Mouse (Mus musculus) cerebellum, postnatal 36 days (tissue): ENCODE data around the gene Pptc7.

ENCODE experiments used
- DNase-seq, 2 experiments: peaks; one replicate each; pipeline ENCODE4 v3.0.0; 2021 to 2022; ENCODE audit warnings: mixed read lengths in 2 of 2

The Pptc7 gene

GRCm38 (mm10) chr5:122267899-122268298 is 16.3 kb upstream of the Pptc7 start:
- DNase-seq, result peak; percentile 81 to 88

GRCm38 (mm10) chr5:122268858-122269604 is 15.1 kb upstream of the Pptc7 start:
- DNase-seq, result no peak

GRCm38 (mm10) chr5:122272821-122273220 is 11.3 kb upstream of the Pptc7 start:
- DNase-seq, result no peak

GRCm38 (mm10) chr5:122274785-122275184 is 9.4 kb upstream of the Pptc7 start:
- DNase-seq, result no peak

- peak; percentile 62 to 69 for DNase-seq
Observed at GRCm38 (mm10) chr5:122278946-122279345, 5.2 kb upstream of the Pptc7 start.

- DNase-seq, result peak in 1 of 2 experiments; percentile 39
Observed at GRCm38 (mm10) chr5:122279799-122280421, 4.3 kb upstream of the Pptc7 start.

GRCm38 (mm10) chr5:122280422-122280826 is 3.7 kb upstream of the Pptc7 start:
- no peak for DNase-seq

GRCm38 (mm10) chr5:122280827-122281462 is 3.2 kb upstream of the Pptc7 start:
- peak in 1 of 2 experiments; percentile 20 for DNase-seq

GRCm38 (mm10) chr5:122283828-122284182 is 360 bp upstream of the Pptc7 start:
- DNase-seq, result no peak

- peak; percentile 60 to 68 for DNase-seq
Observed at GRCm38 (mm10) chr5:122285029-122285766, 1.0 kb downstream of the Pptc7 start.

- no peak for DNase-seq
Observed at GRCm38 (mm10) chr5:122285767-122286150, 1.6 kb downstream of the Pptc7 start.

- DNase-seq, result no peak
Observed at GRCm38 (mm10) chr5:122286191-122286590, 2.0 kb downstream of the Pptc7 start.

- no peak for DNase-seq
Observed at GRCm38 (mm10) chr5:122287026-122287425, 2.9 kb downstream of the Pptc7 start.

GRCm38 (mm10) chr5:122288147-122288811 is 4.1 kb downstream of the Pptc7 start:
- no peak for DNase-seq

- no peak for DNase-seq
Observed at GRCm38 (mm10) chr5:122291149-122291548, 7.0 kb downstream of the Pptc7 start.

- no peak for DNase-seq
Observed at GRCm38 (mm10) chr5:122291553-122292339, 7.6 kb downstream of the Pptc7 start.

- DNase-seq, result no peak
Observed at GRCm38 (mm10) chr5:122293131-122293530, 9.0 kb downstream of the Pptc7 start.

GRCm38 (mm10) chr5:122294219-122294735 is 10.1 kb downstream of the Pptc7 start:
- DNase-seq, result no peak

GRCm38 (mm10) chr5:122295113-122295935 is 11.2 kb downstream of the Pptc7 start:
- DNase-seq, result no peak

- peak; percentile 44 to 50 for DNase-seq
Observed at GRCm38 (mm10) chr5:122300071-122300518, 15.9 kb downstream of the Pptc7 start.
